Mouse (Mus musculus): Measurements from ENCODE around the gene Pts.

DNA sequence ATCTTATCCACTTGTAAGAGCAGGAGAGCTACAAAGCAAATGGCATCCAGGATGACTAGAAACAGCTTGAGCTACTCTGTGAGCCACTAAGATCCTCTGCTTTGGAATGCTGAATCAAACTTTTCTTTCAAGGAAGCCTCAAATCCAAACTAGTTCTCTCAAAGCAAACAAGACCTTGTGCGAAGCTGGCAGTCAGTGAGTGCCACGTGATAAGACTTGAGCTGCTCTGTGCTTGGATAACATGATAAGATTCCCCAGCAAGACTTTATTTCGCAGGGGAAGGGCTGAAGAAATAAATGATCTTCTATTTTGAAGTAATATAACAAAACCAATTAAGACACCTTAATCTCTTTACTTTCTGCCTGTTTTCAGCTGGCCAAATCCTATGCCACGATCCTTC, 37.4 kb upstream of the Pts start:
- no peak for TF ChIP-seq CTCF (IDR thresholded peaks at IDR 0.05; ENCODE audit: borderline replicate concordance, insufficient read depth, low read length)
- no peak for TF ChIP-seq POLR2A (IDR thresholded peaks at IDR 0.05; ENCODE audit: low read depth, low read length)

All from embryonic fibroblast, embryonic 13.5 days (primary cell).